Mouse (Mus musculus): Measurements from ENCODE around the gene Haao.

DNA sequence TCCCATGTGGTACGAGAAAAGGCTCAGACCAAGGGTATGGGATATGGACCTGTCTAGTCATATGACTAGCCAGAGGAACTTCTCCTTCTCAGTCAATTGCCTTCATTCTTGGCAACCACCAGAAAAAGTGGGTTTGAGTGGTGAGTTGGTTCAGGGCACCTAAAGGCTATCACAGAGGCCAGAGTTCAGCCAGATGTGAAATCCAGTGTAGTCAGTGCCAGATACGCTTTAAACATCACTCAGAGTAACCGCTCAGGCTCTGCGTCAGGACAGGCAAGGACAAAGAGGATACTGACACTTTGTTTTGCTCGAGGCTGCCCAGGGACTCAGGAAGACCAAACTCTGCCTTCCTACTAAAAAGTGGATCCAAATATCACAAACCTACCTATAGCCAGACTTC is 6.8 kb downstream of the Haao start:
- TF ChIP-seq CTCF (IDR thresholded peaks at IDR 0.05; ENCODE audit: borderline replicate concordance, extremely low read depth, insufficient read depth, insufficient read length) (no peak), POLR2A (IDR thresholded peaks at IDR 0.05; ENCODE audit: borderline replicate concordance, extremely low read depth, insufficient read depth, insufficient read length, poor library complexity, severe bottlenecking) (no peak)

Measured in brain, embryonic 14.5 days (tissue).